Mouse (Mus musculus) myocyte (in vitro differentiated cells): Measurements from ENCODE around the gene BC005624. TPM values are rescaled to one million over a fixed set of nuclear protein-coding genes. Genes with fewer than 3 reads are reported as not detected.

ENCODE experiments used
- H3K27me3 ChIP-seq: one replicate; pipeline ENCODE4 v1.6.1; 2011; ENCODE audit not compliant: control insufficient read depth, insufficient read depth, insufficient read length
- H3K36me3 ChIP-seq: one replicate; pipeline ENCODE4 v1.6.1; 2011; ENCODE audit not compliant: control insufficient read depth, insufficient read depth
- H3K4me2 ChIP-seq: one replicate; pipeline ENCODE4 v1.6.1; 2011; ENCODE audit warnings: low read depth, control low read depth
- H3K4me3 ChIP-seq: one replicate; pipeline ENCODE4 v1.5.1; 2011; ENCODE audit warnings: mild to moderate bottlenecking, control low read depth, moderate library complexity
- H3K79me2 ChIP-seq: one replicate; pipeline ENCODE4 v1.6.1; 2011; ENCODE audit not compliant: control insufficient read depth, insufficient read depth
- H3ac ChIP-seq: one replicate; pipeline ENCODE4 v1.6.1; 2011; ENCODE audit not compliant: control insufficient read depth, insufficient read length
- CEBPB ChIP-seq: IDR thresholded peaks from 2 replicates; pipeline ENCODE4 v1.6.1; 2011; ENCODE audit warnings: mild to moderate bottlenecking, moderate library complexity; ENCODE audit not compliant: poor library complexity, insufficient read depth, severe bottlenecking
- E2F4 ChIP-seq: IDR thresholded peaks from one replicate; pipeline ENCODE4 v1.6.1; 2011; ENCODE audit warnings: mild to moderate bottlenecking, control low read depth, moderate library complexity; ENCODE audit not compliant: insufficient read depth
- MAX ChIP-seq: IDR thresholded peaks from one replicate; pipeline ENCODE4 v1.6.1; 2011; ENCODE audit warnings: low read depth, mild to moderate bottlenecking, control low read depth
- MYOD1 ChIP-seq, 3 experiments: IDR thresholded peaks; one replicate each; pipeline ENCODE4 v1.6.1; 2011; ENCODE audit warnings: control low read depth in 2 of 3, low read depth in 2 of 3, mild to moderate bottlenecking in 2 of 3, moderate library complexity in 1 of 3; ENCODE audit not compliant: insufficient read length in 2 of 3, control insufficient read depth in 1 of 3
- MYOG ChIP-seq, 3 experiments: IDR thresholded peaks; one replicate each; pipeline ENCODE4 v1.6.1; 2011; ENCODE audit warnings: control low read depth in 2 of 3, low read depth in 2 of 3, mild to moderate bottlenecking in 2 of 3; ENCODE audit not compliant: insufficient read length in 2 of 3, control insufficient read depth in 1 of 3, insufficient read depth in 1 of 3
- POLR2A ChIP-seq: IDR thresholded peaks from one replicate; pipeline ENCODE4 v1.6.1; 2011; ENCODE audit warnings: low read depth, mild to moderate bottlenecking, control low read depth, moderate library complexity; ENCODE audit not compliant: insufficient read length
- POLR2AphosphoS2 ChIP-seq: IDR thresholded peaks from one replicate; pipeline ENCODE4 v1.6.1; 2011; ENCODE audit warnings: low read depth, control low read depth; ENCODE audit not compliant: insufficient read length
- REST ChIP-seq: IDR thresholded peaks from one replicate; pipeline ENCODE4 v1.6.1; 2011; ENCODE audit warnings: mild to moderate bottlenecking, control low read depth, moderate library complexity; ENCODE audit not compliant: insufficient read depth, insufficient read length
- SRF ChIP-seq: IDR thresholded peaks from one replicate; pipeline ENCODE4 v1.6.1; 2011; ENCODE audit warnings: low read depth; ENCODE audit not compliant: control insufficient read depth, insufficient read length
- TCF12 ChIP-seq: IDR thresholded peaks from one replicate; pipeline ENCODE4 v1.6.1; 2011; ENCODE audit warnings: mild to moderate bottlenecking, control low read depth; ENCODE audit not compliant: poor library complexity, insufficient read depth, severe bottlenecking
- TCF3 ChIP-seq: IDR thresholded peaks from one replicate; pipeline ENCODE4 v1.6.1; 2011; ENCODE audit warnings: low read depth, control low read depth; ENCODE audit not compliant: insufficient read length
- USF1 ChIP-seq: IDR thresholded peaks from one replicate; pipeline ENCODE4 v1.6.1; 2011; ENCODE audit warnings: low read depth, mild to moderate bottlenecking, control low read depth, moderate library complexity
- polyA plus RNA-seq: library from polyadenylated mRNA; unstranded; fragments of >200 nt; fragmentation: generic; extraction: Trizol; gene quantifications from one replicate; pipeline ENCODE4 v1.2.1, GENCODE M21; 2012; ENCODE audit warnings: missing spikeins

Gene BC005624
- polyA plus RNA-seq: 27.9 TPM

- H3K4me3 ChIP-seq: peak within 1 kb of the TSS; percentile 66
- TF ChIP-seq CEBPB (no peak), MAX (no peak), MYOD1 (IDR thresholded peaks at IDR 0.05; ENCODE audit: control insufficient read depth in 1 of 3, insufficient read length in 2 of 3, low read depth in 2 of 3) (peak in 2 of 3 experiments; percentile 32 to 80), POLR2A (peak; percentile 89), SRF (peak; percentile 86), MYOG (IDR thresholded peaks at IDR 0.05; ENCODE audit: control insufficient read depth in 1 of 3, insufficient read depth in 1 of 3, insufficient read length in 2 of 3, low read depth in 2 of 3) (peak in 2 of 3 experiments; percentile 48 to 61), TCF12 (no peak), TCF3 (no peak), E2F4 (no peak), REST (no peak), USF1 (no peak), POLR2AphosphoS2 (peak; percentile 87)
Observed at GRCm38 (mm10) chr2:30981790-30982513, at the start of gene BC005624, which contains the start of gene Usp20. Gene BC005624 (minus strand): TSS chr2:30982201. Gene Usp20 (plus strand): TSS chr2:30982279.

GRCm38 (mm10) chr2:31026642-31027041 lies 44.6 kb upstream of the BC005624 start:
- no peaks in the 10 kb centered on the region for H3K79me2 ChIP-seq
- H3K4me3 ChIP-seq: no peak overlapping the region
- peaks cover 4% of the 10 kb centered on the region for H3K36me3 ChIP-seq
- no peak overlapping the region for H3ac ChIP-seq
- no peaks in the 10 kb centered on the region for H3K27me3 ChIP-seq
- peak overlapping the region; percentile 26 for H3K4me2 ChIP-seq
- TF ChIP-seq MAX: no peak
- TF ChIP-seq POLR2AphosphoS2: no peak
- TF ChIP-seq MYOD1 (IDR thresholded peaks at IDR 0.05; ENCODE audit: control insufficient read depth in 1 of 3, insufficient read length in 2 of 3, low read depth in 2 of 3): no peak
- TF ChIP-seq E2F4: no peak
- TF ChIP-seq REST: no peak
- TF ChIP-seq SRF: no peak
- no peak for TF ChIP-seq USF1
- TF ChIP-seq POLR2A: no peak
- no peak for TF ChIP-seq MYOG (IDR thresholded peaks at IDR 0.05; ENCODE audit: control insufficient read depth in 1 of 3, insufficient read depth in 1 of 3, insufficient read length in 2 of 3, low read depth in 2 of 3)
- TF ChIP-seq TCF3: no peak
- no peak for TF ChIP-seq TCF12
- no peak for TF ChIP-seq CEBPB

More at GRCm38 (mm10) chr2:30981790-30982513, at the start of gene BC005624, which contains the start of gene Usp20:
- Histone ChIP-seq H3K27me3 (no peaks in the 10 kb centered on the region), H3ac (peak within 1 kb of the TSS; percentile 8), H3K4me2 (peak within 1 kb of the TSS; percentile 98), H3K36me3 (peaks cover 13% of the 10 kb centered on the region), H3K79me2 (peaks cover 28% of the 10 kb centered on the region)

GRCm38 (mm10) chr2:31025458-31025857 lies 43.5 kb upstream of the BC005624 start:
- H3K36me3 ChIP-seq: peaks cover 4% of the 10 kb centered on the region
- no peak overlapping the region for H3K4me3 ChIP-seq
- H3K4me2 ChIP-seq: no peak overlapping the region
- no peaks in the 10 kb centered on the region for H3K79me2 ChIP-seq
- no peak overlapping the region for H3ac ChIP-seq
- TF ChIP-seq MYOG (IDR thresholded peaks at IDR 0.05; ENCODE audit: control insufficient read depth in 1 of 3, insufficient read depth in 1 of 3, insufficient read length in 2 of 3, low read depth in 2 of 3): no peak
- peak; percentile 5 for TF ChIP-seq POLR2A
- H3K27me3 ChIP-seq: no peaks in the 10 kb centered on the region

- H3K36me3 ChIP-seq: peaks cover 4% of the 10 kb centered on the region
Observed at GRCm38 (mm10) chr2:31024618-31025370, 42.8 kb upstream of the BC005624 start.

More at GRCm38 (mm10) chr2:31024618-31025370, 42.8 kb upstream of the BC005624 start:
- H3ac ChIP-seq: no peak overlapping the region
- no peaks in the 10 kb centered on the region for H3K27me3 ChIP-seq
- H3K4me2 ChIP-seq: no peak overlapping the region
- TF ChIP-seq MYOG (IDR thresholded peaks at IDR 0.05; ENCODE audit: control insufficient read depth in 1 of 3, insufficient read depth in 1 of 3, insufficient read length in 2 of 3, low read depth in 2 of 3) (no peak), MAX (no peak), TCF12 (no peak), REST (no peak), POLR2A (no peak), E2F4 (no peak), POLR2AphosphoS2 (no peak), SRF (no peak), CEBPB (no peak), TCF3 (no peak), MYOD1 (IDR thresholded peaks at IDR 0.05; ENCODE audit: control insufficient read depth in 1 of 3, insufficient read length in 2 of 3, low read depth in 2 of 3) (no peak), USF1 (no peak)
- no peak overlapping the region for H3K4me3 ChIP-seq
- H3K79me2 ChIP-seq: no peaks in the 10 kb centered on the region
